Mouse (Mus musculus) retina, postnatal 1 day (tissue): ENCODE measurements around the gene Tifab.
A peak's percentile ranks its signal among the peaks of the same experiment; 100 is the strongest.

Experiments
- DNase-seq: peaks from one replicate; pipeline ENCODE4 v3.0.0-alpha.2; 2012

The Tifab gene

DNA sequence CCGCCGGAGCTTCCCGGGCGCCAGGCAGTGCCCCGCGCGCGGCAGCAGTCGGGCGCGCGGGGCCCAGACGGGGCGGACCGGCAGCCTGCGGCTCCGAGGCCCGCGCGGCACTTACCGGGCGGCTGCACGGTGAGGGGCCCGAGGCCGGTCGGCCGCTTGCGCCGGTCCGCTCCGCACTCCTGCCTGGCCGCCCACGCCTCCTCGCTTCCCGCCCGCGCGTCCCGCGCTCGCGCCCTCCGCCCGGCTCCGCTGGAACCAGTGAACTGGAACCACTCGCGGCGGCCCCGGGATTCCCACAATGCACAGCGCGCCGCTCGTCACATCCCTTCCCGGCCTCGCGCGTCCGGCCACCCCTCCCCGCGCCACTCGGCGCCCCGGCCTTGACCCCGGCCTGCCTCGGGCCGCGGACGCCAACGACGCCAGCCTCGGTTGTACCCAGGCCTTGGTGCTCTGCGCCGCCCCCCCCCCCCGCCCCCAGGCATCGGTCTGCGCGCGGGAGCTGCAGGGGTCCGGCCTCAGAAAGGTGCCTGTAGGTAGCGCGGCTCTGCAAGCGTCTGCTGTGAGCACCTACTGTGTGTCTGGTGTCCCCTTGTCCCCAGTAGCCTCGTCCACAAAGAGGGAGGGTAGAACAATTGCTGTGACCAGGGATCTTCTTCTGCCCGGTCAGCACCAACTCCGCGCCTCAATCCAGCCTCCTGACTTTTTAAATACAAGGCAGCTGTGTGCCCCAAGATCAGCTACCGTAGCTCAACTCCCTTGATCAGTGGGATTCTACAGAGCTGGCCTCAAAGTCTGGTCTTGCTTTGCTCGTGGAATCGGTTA, 43.2 kb downstream of the Tifab start:
- peak; percentile 93 for DNase-seq

- DNase-seq = peak; percentile 59
Observed at GRCm38 (mm10) chr13:56134631-56135181, 44.0 kb downstream of the Tifab start.

DNA sequence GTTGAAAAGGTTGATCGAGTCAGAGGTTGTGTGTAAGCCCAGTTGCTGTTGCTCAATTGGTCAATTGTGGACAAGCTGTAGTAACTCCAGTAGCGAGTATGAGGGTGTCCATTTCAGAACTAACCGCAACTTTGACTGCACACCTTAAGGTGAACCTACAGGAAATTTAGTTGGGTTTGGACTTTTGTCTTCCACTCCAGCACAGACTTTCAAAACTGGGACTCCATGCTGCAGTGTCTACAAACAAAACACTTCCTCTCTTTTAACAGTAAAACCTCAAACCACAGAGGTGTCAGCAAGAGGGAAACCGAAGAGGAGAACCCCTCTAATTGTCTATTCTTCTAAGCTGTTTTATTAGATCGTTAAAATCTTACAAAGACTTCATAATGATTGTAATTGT, 44.7 kb downstream of the Tifab start:
- DNase-seq = no peak

DNA sequence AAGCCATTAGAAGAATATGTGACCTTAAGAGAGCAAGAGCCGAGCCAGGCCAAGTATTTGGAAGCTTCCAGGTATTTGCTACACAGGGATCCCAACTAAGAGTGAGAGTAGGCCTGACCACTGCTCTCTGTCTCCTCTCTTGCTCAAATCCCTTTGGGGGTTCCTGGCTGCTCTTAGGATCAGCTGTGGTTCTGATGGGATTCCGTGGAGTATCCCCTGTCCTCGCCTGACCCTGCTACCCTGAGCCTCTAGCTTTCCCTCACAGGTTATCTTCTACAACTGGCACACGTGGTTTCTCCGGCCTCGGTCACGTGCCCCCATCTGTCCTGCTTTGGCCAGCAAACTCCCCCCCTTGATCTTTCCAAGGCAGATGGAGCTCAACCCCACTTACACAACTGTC, 45.7 kb downstream of the Tifab start:
- peak; percentile 44 for DNase-seq

DNA sequence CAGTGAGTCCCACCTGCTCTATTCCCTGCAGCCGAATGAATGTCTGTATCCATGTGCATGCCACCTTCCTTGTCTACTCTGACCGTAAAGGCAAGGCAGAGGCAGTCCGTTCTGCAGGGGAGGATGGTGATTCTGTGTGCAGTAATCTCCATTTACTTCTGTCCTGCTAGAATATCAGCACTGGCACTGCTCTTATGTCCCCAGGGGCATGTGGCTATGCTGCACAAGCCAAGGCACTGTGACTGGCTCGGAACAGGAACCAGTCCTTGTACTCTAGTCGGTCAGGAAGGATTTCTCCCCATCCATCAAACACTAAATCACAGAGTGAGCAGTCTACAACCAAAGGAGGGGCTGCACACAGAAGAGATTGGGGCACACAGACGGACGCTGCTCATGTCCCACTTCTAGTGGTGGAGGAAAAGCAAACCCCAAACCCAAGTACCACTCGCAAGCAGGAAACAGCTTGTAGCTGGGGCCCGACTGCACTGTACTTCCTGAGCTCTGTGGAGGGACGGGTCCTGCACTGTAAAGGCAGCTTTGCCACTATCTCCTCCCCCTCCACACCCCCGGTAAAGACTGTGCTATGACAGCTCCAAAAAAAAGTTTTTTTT, 46.3 kb downstream of the Tifab start:
- no peak for DNase-seq

GRCm38 (mm10) chr13:56130544-56130943, 48.1 kb downstream of the Tifab start:
- no peak for DNase-seq

DNA sequence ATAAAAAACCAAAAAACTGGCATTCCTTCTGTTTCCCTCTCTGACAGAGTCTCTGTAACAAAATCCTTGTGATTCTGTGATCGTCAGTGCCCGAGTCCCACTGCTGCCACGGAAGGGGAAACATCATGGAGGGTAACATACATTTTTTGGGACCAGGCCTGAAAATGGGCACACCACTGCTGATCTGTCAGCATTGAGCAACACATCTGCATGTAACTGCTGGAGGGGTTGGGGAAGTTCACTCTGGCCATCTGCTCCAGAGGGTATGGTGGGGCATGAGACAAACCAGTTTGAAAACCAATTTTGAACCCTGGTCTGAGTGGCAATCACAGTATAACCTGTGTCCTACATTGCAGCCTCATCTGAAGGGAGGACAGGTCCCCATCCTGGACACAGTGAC, 49.1 kb downstream of the Tifab start:
- DNase-seq = no peak

DNA sequence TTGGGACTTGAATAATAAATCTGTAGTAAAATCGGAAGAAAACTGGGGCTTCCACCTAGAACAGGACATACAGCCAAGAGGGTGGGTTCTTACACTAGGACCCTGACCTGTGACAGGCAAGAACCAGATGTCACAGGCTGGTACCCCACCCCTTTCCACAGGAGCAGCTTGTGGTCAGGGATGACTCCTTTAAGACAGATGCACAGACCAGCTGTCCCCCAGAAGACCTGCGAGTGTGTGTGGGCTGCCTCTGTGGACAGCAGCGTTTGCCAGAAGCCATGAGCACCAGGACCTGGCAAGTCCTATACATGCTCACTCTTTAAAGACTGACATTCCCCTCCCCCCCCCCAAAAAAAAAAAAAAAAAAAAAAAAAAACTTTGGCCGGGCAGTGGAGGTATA, 49.7 kb downstream of the Tifab start:
- DNase-seq = no peak

- DNase-seq = no peak
Observed at GRCm38 (mm10) chr13:56125632-56126031, 53.1 kb downstream of the Tifab start.
